Mouse (Mus musculus) gastrocnemius, postnatal 10 days (tissue): ENCODE results near the gene Prokr2. TPM values are rescaled to one million over a fixed set of nuclear protein-coding genes. Genes with fewer than 3 reads are reported as not detected.
A peak's percentile ranks its signal among the peaks of the same experiment; 100 is the strongest.
"Not testable (repeated sequence)": the region's sequence is repeated elsewhere in the genome, so short reads cannot be mapped to it uniquely, and the experiment has no call there.

ENCODE experiments used
- DNase-seq: peaks from one replicate; pipeline ENCODE4 v3.0.0; 2021; ENCODE audit warnings: mixed read lengths
- total RNA-seq, 2 experiments: library from RNA; stranded (reverse); gene quantifications; 2 replicates each; pipeline ENCODE4 v1.2.3; 2021

Prokr2 gene
- total RNA-seq, 2 experiments from 2014 or later, result not detected

DNA sequence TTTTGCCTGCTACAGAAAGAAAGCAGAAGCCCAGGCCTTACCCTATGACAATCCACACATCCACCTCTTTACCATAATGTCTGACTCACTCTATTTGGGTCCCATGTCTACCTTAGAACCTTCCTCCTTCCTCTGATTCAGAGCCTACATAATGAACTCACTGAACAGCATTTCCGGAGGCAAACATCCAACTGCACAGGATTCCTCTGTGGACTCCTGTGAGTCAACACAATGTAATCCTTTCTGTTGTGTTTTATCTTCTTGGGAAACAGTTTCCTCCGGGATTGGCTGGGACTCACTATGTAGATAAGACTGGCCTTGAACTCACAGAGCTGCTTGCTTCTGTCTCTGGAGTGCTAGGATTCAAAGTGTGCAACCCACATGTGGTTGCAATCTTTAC lies 44.9 kb downstream of the Prokr2 start:
- DNase-seq, result no peak

- DNase-seq, result no peak
Observed at GRCm38 (mm10) chr2:132337202-132337601, 48.0 kb downstream of the Prokr2 start.

DNA sequence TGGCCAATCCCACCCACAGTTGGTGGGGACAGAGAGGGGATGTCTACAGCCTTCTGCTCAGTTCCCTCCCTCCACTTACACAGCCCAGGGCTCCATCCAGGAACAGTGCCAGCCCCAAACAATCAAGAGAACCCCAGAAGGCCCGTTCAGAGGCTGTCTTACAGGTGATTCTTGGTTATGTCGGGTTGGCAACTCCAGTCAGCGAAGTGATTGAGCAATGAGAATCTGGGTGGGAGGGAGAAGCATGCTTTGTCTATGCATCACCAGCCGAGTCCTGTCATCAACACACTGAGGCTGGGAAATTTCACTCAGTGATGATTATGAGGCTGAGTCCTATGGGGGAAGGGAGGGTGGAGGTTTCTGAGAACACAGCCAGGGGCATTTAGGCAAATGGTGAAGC lies 61.7 kb downstream of the Prokr2 start:
- no peak for DNase-seq

GRCm38 (mm10) chr2:132320516-132320915 lies 64.7 kb downstream of the Prokr2 start:
- DNase-seq, result no peak

DNA sequence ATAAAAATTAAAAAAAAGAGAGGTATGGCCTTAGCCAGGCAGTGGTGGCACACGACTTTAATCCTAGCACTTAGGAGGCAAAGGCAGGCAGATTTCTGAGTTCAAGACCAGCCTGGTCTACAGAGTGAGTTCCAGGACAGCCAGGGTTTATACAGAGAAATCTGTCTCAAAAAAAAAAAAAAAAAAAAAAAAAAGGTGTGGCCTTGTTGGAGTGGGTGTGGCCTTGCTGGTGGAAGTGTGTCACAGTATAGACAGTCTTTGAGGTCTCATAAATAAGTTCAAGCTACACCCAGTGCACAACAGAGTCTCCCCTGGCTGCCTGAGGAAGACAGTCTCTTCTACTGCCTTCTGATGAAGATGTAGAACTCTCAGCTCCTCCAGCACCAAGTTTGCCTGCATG lies 68.1 kb downstream of the Prokr2 start:
- DNase-seq, result no peak

GRCm38 (mm10) chr2:132316041-132316808 lies 69.0 kb downstream of the Prokr2 start:
- DNase-seq, result peak; percentile 58

GRCm38 (mm10) chr2:132314057-132314456 lies 71.2 kb downstream of the Prokr2 start:
- DNase-seq, result not testable (repeated sequence)

DNA sequence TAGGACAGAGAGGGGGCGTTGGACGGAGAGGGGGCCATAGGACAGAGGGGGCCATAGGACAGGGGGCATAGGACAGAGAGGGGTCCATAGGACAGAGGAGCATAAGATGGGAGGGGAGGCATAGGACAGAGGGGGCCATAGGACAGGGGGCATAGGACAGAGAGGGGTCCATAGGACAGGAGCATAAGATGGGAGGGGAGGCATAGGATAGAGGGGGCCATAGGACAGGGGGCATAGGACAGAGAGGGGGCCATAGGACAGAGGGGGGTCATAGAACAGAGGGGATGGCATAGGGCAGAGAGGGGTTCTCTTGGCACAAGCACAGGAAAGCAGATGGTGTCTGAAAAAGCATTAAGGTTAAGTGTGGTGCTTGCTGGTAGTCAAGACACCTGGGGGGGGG lies 71.7 kb downstream of the Prokr2 start:
- no peak for DNase-seq

DNA sequence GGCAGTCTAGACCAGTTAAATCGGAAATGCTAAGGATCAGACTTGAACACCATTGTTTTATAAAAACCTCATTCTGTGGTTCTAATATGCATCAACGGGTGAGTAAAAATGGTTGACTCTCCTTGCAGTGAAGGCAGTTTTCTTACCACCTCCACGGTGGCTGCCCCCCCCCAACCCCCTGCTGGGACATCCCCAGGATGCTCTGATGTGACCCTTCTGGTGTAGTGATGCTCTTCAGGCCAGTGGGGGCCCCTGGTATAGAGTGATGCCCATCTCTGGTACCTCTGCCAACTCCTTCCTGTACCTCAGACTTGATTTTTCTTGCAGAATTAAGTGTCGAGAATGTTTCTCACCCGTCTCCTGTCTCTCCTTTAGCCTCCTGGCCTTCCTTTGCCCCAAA lies 72.6 kb downstream of the Prokr2 start:
- no peak for DNase-seq

DNA sequence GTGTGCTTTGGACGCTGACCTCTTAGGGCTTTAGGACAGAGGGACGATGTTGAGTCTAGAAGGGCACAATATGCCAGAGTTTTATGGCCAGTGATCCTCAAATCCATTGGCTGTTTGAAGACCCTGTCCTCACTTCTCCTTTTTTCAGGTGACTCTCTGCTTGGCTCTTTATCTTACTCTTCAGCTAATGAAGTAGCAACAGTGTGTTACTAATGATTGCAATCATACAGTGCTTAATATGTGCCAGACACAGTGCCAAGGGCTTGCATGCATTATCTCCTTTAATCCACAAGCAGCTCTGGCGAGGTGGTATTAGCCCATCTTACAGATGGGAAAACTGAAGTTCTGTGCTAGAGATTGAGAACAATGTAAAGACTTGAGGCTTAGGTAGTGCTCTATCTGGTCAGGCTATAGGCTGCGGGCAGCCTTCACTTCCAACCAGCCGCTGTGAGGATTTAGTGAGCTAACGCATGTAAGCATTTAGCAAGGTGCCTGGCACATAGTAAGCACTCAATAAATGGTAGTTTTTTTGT lies 75.8 kb downstream of the Prokr2 start:
- DNase-seq, result no peak

GRCm38 (mm10) chr2:132308829-132309228 lies 76.4 kb downstream of the Prokr2 start:
- no peak for DNase-seq

DNA sequence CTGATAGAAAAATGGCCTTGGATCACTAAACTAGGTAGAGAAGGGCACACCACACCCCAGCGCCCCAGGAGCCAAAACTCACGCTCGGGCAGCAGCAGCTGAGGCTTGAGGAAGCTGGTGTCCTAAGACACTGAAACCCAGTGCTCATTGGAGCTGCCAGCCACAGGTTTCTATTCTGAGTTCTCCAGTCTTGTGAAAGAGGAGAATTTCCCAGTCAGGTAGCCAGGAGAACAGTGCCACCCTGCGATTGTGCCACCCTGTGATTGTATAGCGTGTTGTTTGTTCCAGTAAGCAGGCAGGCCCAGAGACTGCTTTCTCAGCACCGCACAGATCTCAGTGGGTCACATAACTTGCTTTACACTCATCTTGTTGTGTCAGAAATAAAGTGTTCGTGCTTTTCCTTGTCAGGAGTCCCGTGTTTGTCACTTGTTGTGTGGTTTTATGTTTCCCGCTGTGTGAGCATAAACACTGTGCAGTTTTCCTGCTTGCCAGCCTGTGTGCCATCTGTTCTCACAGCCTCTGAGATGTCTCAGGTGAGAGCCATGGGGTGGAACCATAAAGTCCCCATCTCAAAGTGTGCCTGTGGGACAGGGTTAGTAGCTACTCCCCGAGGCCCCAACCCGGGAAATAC lies 77.9 kb downstream of the Prokr2 start:
- DNase-seq, result no peak

DNA sequence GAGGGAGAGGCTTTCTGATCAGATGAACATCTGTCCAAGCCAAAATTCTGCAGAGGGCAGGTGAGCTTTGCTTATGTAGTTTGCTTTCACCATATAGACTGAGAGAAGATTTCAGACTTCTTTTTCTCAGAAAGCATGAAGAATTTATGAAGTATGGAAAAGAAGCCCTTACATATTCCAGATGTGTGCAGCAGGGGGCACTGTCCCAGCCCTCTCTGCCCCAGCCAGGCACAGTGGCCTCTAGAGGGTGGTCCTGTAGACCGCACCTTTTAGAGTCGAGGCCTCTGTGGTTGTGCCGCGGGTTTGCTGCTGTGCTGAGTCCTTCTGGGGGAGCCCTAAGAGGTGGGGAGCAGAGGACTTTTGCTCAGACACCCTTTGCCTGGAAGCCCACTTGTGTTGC lies 79.3 kb downstream of the Prokr2 start:
- no peak for DNase-seq

GRCm38 (mm10) chr2:132305165-132305564 lies 80.1 kb downstream of the Prokr2 start:
- DNase-seq, result no peak

GRCm38 (mm10) chr2:132301436-132301835 lies 83.8 kb downstream of the Prokr2 start:
- DNase-seq, result no peak

GRCm38 (mm10) chr2:132298250-132298649 lies 87.0 kb downstream of the Prokr2 start:
- no peak for DNase-seq

DNA sequence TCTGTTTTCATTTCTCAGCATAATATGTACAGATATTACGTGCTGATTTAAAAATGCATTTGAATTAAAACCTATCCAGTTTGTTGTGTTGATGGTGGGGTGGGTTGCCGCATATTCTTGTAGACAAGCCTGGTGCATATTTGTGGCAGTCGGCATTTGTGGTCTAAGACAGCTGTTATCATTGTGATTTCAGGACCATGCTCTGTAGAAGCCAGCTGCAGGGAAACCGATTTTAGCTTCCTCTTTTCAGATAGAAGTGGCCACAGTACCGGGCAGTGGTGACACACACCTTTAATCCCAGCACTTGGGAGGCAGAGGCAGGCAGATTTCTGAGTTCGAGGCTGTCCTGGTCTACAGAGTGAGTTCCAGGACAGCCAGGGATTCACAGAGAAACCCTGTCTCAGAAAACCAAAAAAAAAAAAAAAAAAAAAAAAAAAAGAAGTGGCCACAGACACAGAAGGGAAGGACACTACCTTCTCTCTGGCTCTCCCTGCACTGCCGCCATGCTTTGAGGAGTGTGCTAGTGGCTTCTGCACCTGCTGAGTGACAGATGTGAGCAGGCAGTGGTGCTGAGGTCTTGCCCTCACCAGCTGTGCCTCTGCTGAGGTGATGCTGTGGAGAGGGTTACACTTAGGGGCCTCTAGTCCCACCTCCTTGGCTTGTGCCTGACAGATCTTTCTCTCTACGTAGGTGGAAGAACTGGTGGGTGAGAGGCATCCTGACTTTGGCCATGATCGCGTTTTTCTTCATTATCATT lies 91.4 kb downstream of the Prokr2 start:
- DNase-seq, result no peak

DNA sequence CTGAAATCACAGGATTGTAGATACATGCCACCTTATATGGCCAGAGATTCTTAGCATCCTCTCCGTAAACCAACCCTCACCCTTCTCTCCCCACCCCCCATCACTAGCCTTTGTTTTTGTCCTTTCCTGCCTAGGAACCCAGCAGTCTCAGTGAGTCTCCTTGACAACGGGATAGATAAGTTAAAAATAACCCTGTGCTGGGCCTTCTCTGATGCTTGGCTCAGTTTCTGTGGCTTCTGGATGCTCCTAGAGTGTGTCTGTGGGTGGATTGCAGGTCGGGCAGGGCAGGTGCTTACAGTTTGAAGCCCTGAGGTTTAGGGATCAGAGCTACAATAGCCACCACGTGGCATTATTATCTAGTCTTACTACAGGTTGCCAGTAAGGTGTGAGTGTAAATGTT lies 93.2 kb downstream of the Prokr2 start:
- DNase-seq, result no peak

DNA sequence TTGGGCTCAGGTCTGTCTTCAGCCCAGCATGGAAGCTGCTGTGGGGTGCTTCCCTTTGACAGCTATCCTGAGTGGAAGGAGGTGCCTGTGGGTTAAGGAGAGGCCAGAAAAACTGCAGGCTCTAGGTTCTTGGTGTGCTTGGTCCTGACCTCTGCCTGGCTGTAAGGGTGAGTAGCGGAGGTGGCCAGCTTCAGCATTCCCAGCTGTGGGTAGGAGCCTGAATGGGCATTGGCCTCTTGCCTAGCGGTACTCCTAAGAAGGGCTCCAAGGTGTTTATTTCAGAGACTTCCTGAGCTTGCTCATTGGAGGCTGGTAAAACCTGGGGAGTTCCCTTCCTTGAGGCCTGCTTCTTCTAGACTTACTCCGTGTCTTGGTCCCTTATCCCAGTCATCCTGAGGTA lies 94.0 kb downstream of the Prokr2 start:
- DNase-seq, result peak; percentile 33

DNA sequence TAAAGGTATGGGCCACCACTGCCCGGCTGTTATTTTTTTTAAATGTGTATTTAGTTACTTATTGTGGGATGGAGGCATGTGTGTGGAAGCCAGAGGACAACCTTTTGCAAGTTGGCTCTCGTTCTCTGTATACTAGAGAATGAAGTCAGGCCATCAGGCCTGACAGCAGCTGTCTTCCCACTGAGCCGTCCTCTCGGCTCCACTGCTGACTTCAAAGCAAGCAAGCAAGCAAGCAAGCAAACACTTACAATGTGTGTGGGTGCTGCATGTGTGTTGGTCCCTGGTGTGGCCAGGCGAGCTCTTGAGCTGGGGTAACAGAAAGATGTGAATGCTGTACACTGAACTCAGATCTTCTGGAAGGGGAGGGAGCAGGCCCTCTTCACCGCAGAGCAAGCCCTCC lies 94.4 kb downstream of the Prokr2 start:
- no peak for DNase-seq

DNA sequence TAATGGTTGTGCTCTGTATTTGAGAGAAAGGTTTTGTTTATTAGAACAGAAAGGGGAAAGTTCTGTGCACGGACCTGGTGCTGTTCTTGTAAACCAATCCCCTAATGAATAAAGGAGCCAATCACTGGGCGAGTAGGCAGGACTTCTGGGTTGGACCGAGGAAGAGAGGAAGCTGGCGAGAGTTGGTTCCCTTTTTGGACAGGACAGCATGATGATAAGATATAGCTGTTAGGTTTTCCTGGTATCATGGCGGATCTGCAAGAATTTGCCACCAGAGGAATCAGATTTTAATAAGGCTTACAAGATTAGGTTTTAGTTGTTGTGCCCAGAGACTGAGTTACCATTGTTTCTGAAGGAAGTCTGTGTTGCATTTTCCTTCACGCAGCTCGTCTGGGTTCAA lies 96.0 kb downstream of the Prokr2 start:
- DNase-seq, result not testable (repeated sequence)
